Mouse (Mus musculus) midbrain, embryonic 11.5 days (tissue): ENCODE results near the gene Fam19a5. TPM values are rescaled to one million over a fixed set of nuclear protein-coding genes. Genes with fewer than 3 reads are reported as not detected.

ENCODE experiments used
- ATAC-seq: fragments of 200-750 bp; cut with Nextera tagmentation; 2 replicates; pipeline ENCODE4 v1.8.0; 2017; ENCODE audit warnings: moderate TSS enrichment, moderate library complexity; ENCODE audit not compliant: low FRiP score
- DNase-seq: peaks from one replicate; pipeline ENCODE4 v3.0.0; 2015; ENCODE audit warnings: low spot score; ENCODE audit errors: missing footprints
- H3K27ac ChIP-seq: fragments of 300-500 bp; sonication (generic); 2 replicates; pipeline ENCODE4 v1.5.1; 2014; ENCODE audit warnings: low read depth, low read length
- H3K27me3 ChIP-seq: fragments of 300-500 bp; sonication (generic); 2 replicates; pipeline ENCODE4 v1.6.1; 2014; ENCODE audit warnings: mild to moderate bottlenecking, low read length, moderate library complexity, mixed read lengths; ENCODE audit not compliant: control insufficient read depth, insufficient read depth
- H3K36me3 ChIP-seq: fragments of 300-500 bp; sonication (generic); 2 replicates; pipeline ENCODE4 v1.6.1; 2014; ENCODE audit warnings: mild to moderate bottlenecking, low read length, moderate library complexity, mixed read lengths; ENCODE audit not compliant: control insufficient read depth, insufficient read depth
- H3K4me1 ChIP-seq: fragments of 300-500 bp; sonication (generic); 2 replicates; pipeline ENCODE4 v1.6.1; 2014; ENCODE audit warnings: low read length; ENCODE audit not compliant: control insufficient read depth, insufficient read depth
- H3K4me2 ChIP-seq: fragments of 300-500 bp; sonication (generic); 2 replicates; pipeline ENCODE4 v1.6.1; 2014; ENCODE audit warnings: mild to moderate bottlenecking, moderate library complexity
- H3K4me3 ChIP-seq: fragments of 300-500 bp; sonication (generic); 2 replicates; pipeline ENCODE4 v1.5.1; 2014; ENCODE audit warnings: low read depth, low read length
- H3K9ac ChIP-seq: fragments of 300-500 bp; sonication (generic); 2 replicates; pipeline ENCODE4 v1.6.1; 2014; ENCODE audit warnings: low read length
- H3K9me3 ChIP-seq: fragments of 300-500 bp; sonication (generic); 2 replicates; pipeline ENCODE4 v1.6.1; 2016; ENCODE audit warnings: low read length; ENCODE audit not compliant: control insufficient read depth
- WGBS: fragments of 180-500 bp; shearing (Covaris S2); extraction: QIAGEN DNeasy Blood & Tissue Kit; methylation state at CpG from one replicate; pipeline ENCODE4 v1.1.7; 2014; 5-methylcytosine and 5-hydroxymethylcytosine counted together
- polyA plus RNA-seq: library from polyadenylated mRNA; unstranded; fragments of >200 nt; fragmentation: Nextera tagmentation; extraction: Ambion mirVana; gene quantifications from 2 replicates; pipeline ENCODE4 v1.2.1, GENCODE M21; 2014

The Fam19a5 gene
- polyA plus RNA-seq, 1 experiment from 2014 or later: 5.8 TPM

DNA sequence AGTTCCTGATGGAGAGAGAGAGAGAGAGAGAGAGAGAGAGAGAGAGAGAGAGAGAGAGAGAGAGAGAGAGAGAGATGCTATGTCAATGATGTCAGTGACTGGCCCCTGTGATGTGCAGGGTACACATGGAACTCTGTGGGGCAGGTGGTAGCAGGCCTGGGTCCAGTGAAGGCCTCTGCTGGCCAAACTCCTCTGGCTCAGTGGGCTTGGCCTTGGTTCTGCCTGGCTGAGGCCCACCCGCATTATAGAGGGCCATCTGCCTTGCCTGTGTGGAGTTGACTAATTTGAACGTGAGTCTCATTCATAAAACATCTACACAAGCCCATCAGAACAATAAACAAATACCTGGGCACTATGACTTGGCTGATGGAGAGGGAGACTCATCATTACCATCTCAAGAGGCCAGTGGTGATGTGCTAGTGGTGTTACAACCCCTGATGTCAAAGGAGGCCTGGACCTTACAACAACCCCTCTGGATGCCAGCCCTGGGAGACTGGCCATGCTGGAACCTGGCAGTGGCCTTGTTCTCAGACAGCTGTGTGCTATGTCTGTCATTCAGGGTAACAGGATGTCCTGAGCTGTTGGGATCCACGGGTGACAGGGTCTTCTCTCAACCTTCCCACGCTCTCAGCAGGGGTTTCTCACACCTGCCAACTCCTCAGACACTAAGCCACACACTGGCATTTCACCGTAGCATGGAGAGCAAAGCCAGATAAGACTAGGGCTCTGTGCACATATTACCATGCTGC is 102.4 kb downstream of the Fam19a5 start:
- Histone ChIP-seq H3K4me3 (no peak overlapping the region), H3K9me3 (no peaks in the 10 kb centered on the region), H3K4me2 (no peak overlapping the region), H3K36me3 (0 out of 2 replicates have a peak, but pooled peaks cover 2% of the 10 kb centered on the region), H3K27ac (no peak overlapping the region), H3K4me1 (peaks cover 12% of the 10 kb centered on the region), H3K27me3 (no peaks in the 10 kb centered on the region), H3K9ac (no peak overlapping the region)
- DNase-seq (no peak), ATAC-seq (no peak)
- WGBS: 59% methylated on average over 5 of the region's 5 CpGs

DNA sequence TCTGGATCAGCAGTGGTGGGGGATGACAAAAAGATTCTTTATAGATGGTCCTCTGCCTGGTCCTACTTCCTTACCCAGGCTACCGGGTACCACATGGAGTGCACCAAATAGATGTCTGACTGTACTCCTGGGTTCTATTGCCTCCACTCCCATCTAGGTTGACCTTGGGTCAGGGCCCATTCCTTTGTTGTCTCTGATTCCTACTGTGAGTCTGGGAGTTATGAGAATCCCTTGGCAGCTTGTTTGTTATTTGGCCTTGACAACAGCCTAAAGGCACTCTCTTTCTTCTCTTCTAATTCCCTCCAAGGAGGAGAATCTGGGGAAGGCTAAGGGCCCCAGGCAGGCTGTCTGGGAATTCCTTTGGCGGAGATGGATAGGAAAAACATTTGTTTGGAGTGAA is 105.6 kb downstream of the Fam19a5 start:
- Histone ChIP-seq H3K4me2 (no peak overlapping the region), H3K27me3 (no peaks in the 10 kb centered on the region), H3K27ac (no peak overlapping the region), H3K4me1 (peaks cover 12% of the 10 kb centered on the region), H3K9ac (no peak overlapping the region), H3K9me3 (no peaks in the 10 kb centered on the region), H3K36me3 (no peaks in the 10 kb centered on the region), H3K4me3 (no peak overlapping the region)
- no peak for DNase-seq
- ATAC-seq: no peak
- 72% methylated on average over 2 of the region's 2 CpGs for whole genome bisulfite sequencing

DNA sequence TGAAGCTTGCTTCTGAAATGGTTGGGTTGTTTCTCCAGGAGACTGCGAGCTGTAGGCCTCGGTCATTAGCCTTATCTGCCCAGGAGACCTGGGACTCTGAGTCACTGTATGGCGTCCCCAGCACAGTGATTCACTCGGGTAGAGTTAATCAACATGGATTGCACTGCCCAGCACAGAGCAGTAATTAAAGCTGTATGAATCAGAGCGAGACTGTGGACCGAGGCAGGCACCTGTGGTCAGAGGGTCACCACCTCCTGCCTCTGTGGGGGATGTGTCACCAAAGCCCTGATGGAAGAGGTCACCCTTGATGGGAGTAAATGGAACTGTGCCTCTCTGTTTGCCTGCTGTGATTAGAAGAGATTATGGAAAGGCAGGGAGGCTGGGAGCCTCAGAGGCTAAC is 110.5 kb downstream of the Fam19a5 start:
- no peak overlapping the region for H3K4me2 ChIP-seq
- no peak for DNase-seq
- WGBS: 78% methylated on average over 6 of the region's 6 CpGs
- no peak for ATAC-seq
- H3K27me3 ChIP-seq: no peaks in the 10 kb centered on the region
- no peaks in the 10 kb centered on the region for H3K9me3 ChIP-seq
- no peak overlapping the region for H3K27ac ChIP-seq
- H3K9ac ChIP-seq: no peak overlapping the region
- no peaks in the 10 kb centered on the region for H3K4me1 ChIP-seq
- H3K36me3 ChIP-seq: no peaks in the 10 kb centered on the region
- H3K4me3 ChIP-seq: no peak overlapping the region

DNA sequence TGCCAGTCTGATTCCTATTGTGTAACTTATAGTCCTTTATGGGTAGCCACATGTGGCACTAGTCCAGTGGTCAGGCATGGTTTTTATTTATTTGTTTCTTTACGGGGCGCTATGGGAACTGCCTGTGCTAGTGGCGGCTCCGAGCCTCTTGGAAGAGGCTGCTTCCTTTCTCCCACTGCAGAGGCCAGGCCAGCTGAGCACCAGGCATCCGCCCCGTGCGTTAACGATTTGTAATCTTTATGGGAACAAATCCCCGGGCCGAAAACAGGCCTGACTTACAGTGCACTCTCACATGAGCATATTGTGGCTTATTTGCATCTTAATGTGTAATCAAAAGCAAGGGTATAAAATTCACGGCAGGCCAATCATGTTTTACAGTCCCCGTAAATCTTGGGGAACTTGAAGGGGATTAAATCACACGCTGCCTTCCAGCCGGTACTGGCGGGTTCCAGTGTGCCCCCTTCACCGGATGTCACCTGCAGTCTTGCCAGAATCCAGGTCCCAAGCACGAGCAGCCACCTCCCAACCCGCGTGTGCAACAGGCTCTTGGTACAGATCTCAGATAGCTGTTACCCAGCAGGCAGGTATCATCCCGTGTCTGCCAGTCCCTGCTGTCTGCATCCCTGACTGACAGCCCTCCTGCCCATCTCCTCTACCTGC is 112.5 kb downstream of the Fam19a5 start:
- ATAC-seq: no peak

DNA sequence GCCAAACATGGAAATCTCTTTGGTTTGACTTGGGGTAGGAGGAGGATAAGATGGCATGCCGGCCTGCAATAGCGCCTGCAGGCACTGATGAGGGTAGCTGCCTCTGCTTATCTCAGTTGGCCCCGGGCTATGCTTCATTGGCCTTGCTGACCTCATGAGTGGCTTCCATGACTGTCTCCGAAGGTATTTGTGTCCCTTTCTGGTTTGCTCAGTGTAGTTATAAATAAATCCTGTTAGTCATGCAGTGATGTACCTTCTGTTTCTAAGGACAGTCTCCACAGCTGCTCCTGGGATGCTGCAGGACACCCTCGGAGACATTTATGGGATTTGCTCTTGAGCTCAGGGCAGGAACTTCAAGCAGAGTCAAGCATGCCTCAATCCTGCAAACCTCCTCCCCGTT is 115.6 kb downstream of the Fam19a5 start:
- WGBS: 89% methylated on average over 6 of the region's 6 CpGs
- no peak overlapping the region for H3K9ac ChIP-seq
- no peaks in the 10 kb centered on the region for H3K9me3 ChIP-seq
- no peak overlapping the region for H3K4me3 ChIP-seq
- no peak overlapping the region for H3K4me2 ChIP-seq
- DNase-seq (no peak), ATAC-seq (no peak)
- no peaks in the 10 kb centered on the region for H3K4me1 ChIP-seq
- H3K27ac ChIP-seq: no peak overlapping the region
- no peaks in the 10 kb centered on the region for H3K36me3 ChIP-seq
- H3K27me3 ChIP-seq: no peaks in the 10 kb centered on the region

More for the DNA sequence above, 112.5 kb downstream of the Fam19a5 start:
- no peak for DNase-seq
- no peak overlapping the region for H3K9ac ChIP-seq
- no peak overlapping the region for H3K27ac ChIP-seq
- WGBS: 87% methylated on average over 20 of the region's 20 CpGs
- H3K27me3 ChIP-seq: no peaks in the 10 kb centered on the region
- H3K4me3 ChIP-seq: no peak overlapping the region
- H3K4me1 ChIP-seq: no peaks in the 10 kb centered on the region
- no peaks in the 10 kb centered on the region for H3K9me3 ChIP-seq
- no peaks in the 10 kb centered on the region for H3K36me3 ChIP-seq
- H3K4me2 ChIP-seq: no peak overlapping the region

DNA sequence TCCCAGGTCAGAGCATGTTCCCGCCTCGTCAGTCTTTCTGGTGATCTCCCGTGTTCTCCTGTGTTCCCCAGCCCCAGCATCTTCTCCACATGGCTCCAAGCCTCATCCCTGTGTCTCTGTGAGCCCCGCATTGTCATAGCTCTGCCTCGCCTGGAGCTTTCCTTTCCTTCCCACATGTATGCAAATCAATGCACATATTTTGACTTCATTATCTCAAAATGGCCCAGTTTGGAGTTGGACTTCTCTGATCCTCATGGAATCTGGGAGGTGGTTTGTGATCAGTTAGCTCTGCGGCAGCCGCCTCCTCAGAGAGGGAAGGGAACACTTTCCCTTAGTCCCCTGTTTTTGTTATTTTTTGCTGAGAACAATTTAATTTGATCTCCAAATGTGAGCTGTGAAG is 117.9 kb downstream of the Fam19a5 start:
- Histone ChIP-seq H3K27ac (no peak overlapping the region), H3K9me3 (no peaks in the 10 kb centered on the region), H3K4me3 (no peak overlapping the region), H3K4me2 (no peak overlapping the region), H3K27me3 (no peaks in the 10 kb centered on the region), H3K4me1 (no peaks in the 10 kb centered on the region), H3K36me3 (no peaks in the 10 kb centered on the region), H3K9ac (no peak overlapping the region)
- ATAC-seq: no peak
- WGBS: 86% methylated on average over 7 of the region's 7 CpGs
- no peak for DNase-seq

DNA sequence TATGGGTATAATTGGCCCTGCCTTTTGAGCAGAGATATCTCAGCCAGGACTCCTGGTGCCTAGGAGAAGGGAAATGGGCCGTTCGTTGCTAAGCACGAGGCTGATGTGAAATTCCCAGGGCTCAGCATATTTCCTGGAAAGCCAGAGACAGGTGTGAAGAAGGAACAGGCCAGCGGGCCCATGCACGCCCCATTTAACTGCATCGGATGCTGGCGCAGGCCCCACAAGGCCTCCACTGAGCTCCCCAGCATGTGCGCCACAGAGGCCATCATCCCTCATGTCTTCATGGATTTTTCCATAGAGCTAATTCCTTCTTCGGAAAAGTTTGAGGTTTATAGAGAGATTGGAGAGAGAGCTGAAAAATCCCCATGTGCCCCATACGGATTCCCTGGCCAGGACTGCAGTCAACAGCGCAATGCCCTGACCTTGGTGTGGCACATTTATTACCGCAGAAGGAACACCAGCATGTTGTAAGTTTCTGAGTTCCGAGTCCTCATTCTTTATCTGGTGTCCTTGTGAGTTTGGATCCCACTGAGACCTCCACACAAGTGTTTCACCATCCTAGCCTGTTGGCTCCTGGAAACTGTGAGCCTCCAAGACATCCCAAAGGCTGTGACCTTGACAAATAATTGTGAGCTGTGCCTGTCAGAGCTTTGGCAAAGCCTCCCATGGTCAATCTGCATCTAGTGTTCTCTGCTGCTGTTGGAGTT is 122.1 kb downstream of the Fam19a5 start:
- 95% methylated on average over 13 of the region's 13 CpGs for WGBS
- H3K4me1 ChIP-seq: no peaks in the 10 kb centered on the region; the same call in 1 of the 2 replicates
- H3K27ac ChIP-seq: no peak overlapping the region
- no peak overlapping the region for H3K4me2 ChIP-seq
- H3K4me3 ChIP-seq: no peak overlapping the region
- H3K36me3 ChIP-seq: no peaks in the 10 kb centered on the region
- H3K27me3 ChIP-seq: no peaks in the 10 kb centered on the region
- no peak for ATAC-seq
- no peaks in the 10 kb centered on the region for H3K9me3 ChIP-seq
- DNase-seq: no peak
- H3K9ac ChIP-seq: no peak overlapping the region

DNA sequence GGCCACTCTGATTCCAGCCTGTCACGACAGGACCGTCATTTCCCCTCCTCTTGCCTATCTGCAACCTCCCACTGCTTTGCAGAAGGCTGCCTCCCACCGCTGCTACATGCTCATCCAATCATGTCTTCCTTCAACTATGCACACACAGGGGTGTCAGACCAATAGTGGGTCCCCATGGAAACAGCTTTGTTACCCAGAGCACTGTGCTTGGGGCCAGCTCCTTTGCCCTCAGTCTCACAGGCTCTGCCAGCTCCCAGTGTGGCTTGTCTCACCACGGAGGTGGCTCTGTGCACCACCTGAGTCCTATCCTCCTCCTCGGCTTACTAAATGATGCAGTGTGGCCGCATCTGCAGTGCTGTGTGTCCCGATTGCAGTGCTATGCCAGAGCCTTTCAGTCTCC is 123.3 kb downstream of the Fam19a5 start:
- Histone ChIP-seq H3K9me3 (no peaks in the 10 kb centered on the region), H3K36me3 (no peaks in the 10 kb centered on the region), H3K4me3 (no peak overlapping the region), H3K4me2 (no peak overlapping the region), H3K9ac (no peak overlapping the region), H3K27me3 (no peaks in the 10 kb centered on the region), H3K4me1 (peaks cover 3% of the 10 kb centered on the region; the same call in 1 of the 2 replicates), H3K27ac (no peak overlapping the region)
- WGBS: 72% methylated on average over 7 of the region's 7 CpGs
- no peak for ATAC-seq
- no peak for DNase-seq

DNA sequence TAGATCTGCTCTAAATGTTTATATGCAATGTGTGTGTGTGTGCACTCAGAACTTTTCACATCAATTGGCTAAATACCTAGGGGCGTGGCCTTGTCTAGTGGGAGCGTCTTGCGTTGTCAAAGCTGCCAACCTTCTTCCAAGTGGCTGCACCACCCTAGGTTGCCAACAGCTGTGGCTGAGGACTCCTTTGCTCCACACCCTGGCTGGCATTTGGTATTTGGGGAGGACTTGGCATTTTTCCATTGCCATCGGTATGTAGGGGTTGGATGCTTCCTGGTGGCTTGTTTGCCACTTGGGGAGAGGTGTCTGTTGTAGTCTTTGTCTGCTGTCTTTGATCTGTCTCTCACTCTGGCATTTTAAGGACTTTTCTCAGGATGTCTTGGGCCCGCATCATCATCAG is 124.0 kb downstream of the Fam19a5 start:
- Histone ChIP-seq H3K27me3 (no peaks in the 10 kb centered on the region), H3K27ac (no peak overlapping the region), H3K9me3 (no peaks in the 10 kb centered on the region), H3K36me3 (no peaks in the 10 kb centered on the region), H3K4me1 (peaks cover 4% of the 10 kb centered on the region; the same call in 1 of the 2 replicates), H3K4me2 (no peak overlapping the region), H3K4me3 (no peak overlapping the region), H3K9ac (no peak overlapping the region)
- DNase-seq (no peak), ATAC-seq (no peak)
- 91% methylated on average over 5 of the region's 5 CpGs for WGBS
